Mouse (Mus musculus) cerebral cortex, adult 2 months (tissue): ENCODE data around the gene Zfp87.

Source experiments
- WGBS: fragments of 180-500 bp; shearing (Covaris S2); methylation state at CpG from one replicate; pipeline ENCODE4 v1.1.7; 2018; 5-methylcytosine and 5-hydroxymethylcytosine counted together

Gene Zfp87

GRCm38 (mm10) chr13:67525753-67526410 lies at the start of gene Zfp87, which contains the start of gene Gm26965:
TSS of gene Zfp87 (minus strand) at chr13:67526177.
TSS of gene Gm26965 (minus strand) at chr13:67526151.
- under 1% methylated on average over 27 of the region's 27 CpGs for WGBS

- 79% methylated on average over 5 of the region's 5 CpGs for WGBS
Observed at GRCm38 (mm10) chr13:67572591-67573189, 46.7 kb upstream of the Zfp87 start.

- WGBS = 75% methylated on average over 4 of the region's 4 CpGs
Observed at GRCm38 (mm10) chr13:67553730-67554129, 27.8 kb upstream of the Zfp87 start, which contains the start of gene Zfp748. TSS of gene Zfp748 (minus strand) at chr13:67553830.

GRCm38 (mm10) chr13:67552505-67553346 lies 26.7 kb upstream of the Zfp87 start:
- WGBS = under 1% methylated on average over 44 of the region's 44 CpGs

GRCm38 (mm10) chr13:67545941-67546340 lies 20.0 kb upstream of the Zfp87 start:
- WGBS = 81% methylated on average over 1 of the region's 1 CpGs

GRCm38 (mm10) chr13:67527049-67527730 lies 1.2 kb upstream of the Zfp87 start:
- 77% methylated on average over 3 of the region's 3 CpGs for WGBS

GRCm38 (mm10) chr13:67500908-67501307 lies 25.1 kb downstream of the Zfp87 start:
- 65% methylated on average over 1 of the region's 1 CpGs for WGBS

- under 1% methylated on average over 22 of the region's 22 CpGs for WGBS
Observed at GRCm38 (mm10) chr13:67500084-67500719, 25.8 kb downstream of the Zfp87 start, which contains the start of gene Zfp58. TSS of gene Zfp58 (minus strand) at chr13:67500555.

GRCm38 (mm10) chr13:67495631-67496030 lies 30.3 kb downstream of the Zfp87 start:
- 98% methylated on average over 1 of the region's 1 CpGs for WGBS

- WGBS = 20% methylated on average over 8 of the region's 8 CpGs
Observed at GRCm38 (mm10) chr13:67484424-67484811, 41.6 kb downstream of the Zfp87 start.

- WGBS = under 1% methylated on average over 20 of the region's 20 CpGs
Observed at GRCm38 (mm10) chr13:67483625-67484423, 42.2 kb downstream of the Zfp87 start, which contains the start of gene Zfp874b. TSS of gene Zfp874b (minus strand) at chr13:67484258.

- 60% methylated on average over 4 of the region's 4 CpGs for WGBS
Observed at GRCm38 (mm10) chr13:67481528-67481927, 44.4 kb downstream of the Zfp87 start.

GRCm38 (mm10) chr13:67469274-67469673 lies 56.7 kb downstream of the Zfp87 start:
- WGBS = 90% methylated on average over 3 of the region's 3 CpGs
